Mouse (Mus musculus) cerebellum, adult 2 months (tissue): ENCODE measurements at regions not wholly inside any gene's neighbourhood (a gene's known extent, or its start where the extent isn't known, plus 50 kb on each side); places are given as distances from the start of the nearest gene placed in this dataset.

ENCODE experiments used
- CTCF ChIP-seq: fragments of 200-500 bp; IDR thresholded peaks from 2 replicates; pipeline ENCODE4 v1.5.1; 2011; ENCODE audit warnings: low read depth, mild to moderate bottlenecking, control low read depth, low read length, moderate library complexity, borderline replicate concordance; ENCODE audit not compliant: insufficient read depth
- POLR2A ChIP-seq: fragments of 200-500 bp; IDR thresholded peaks from 2 replicates; pipeline ENCODE4 v1.6.1; 2011; ENCODE audit warnings: low read length, control low read depth, borderline replicate concordance; ENCODE audit not compliant: insufficient read depth

- no peak for TF ChIP-seq POLR2A
- no peak for TF ChIP-seq CTCF
Observed at GRCm38 (mm10) chr10:83896160-83896559, 173.5 kb downstream of the 1500009L16Rik start.
